Mouse (Mus musculus) erythroblast, embryonic 14.5 days (primary cell): Measurements from ENCODE around the gene Ttyh2.

Experiments used
- GATA1 ChIP-seq: IDR thresholded peaks from 2 replicates; pipeline ENCODE4 v1.6.1; 2012; ENCODE audit warnings: low read length, inconsistent platforms, mixed read lengths
- TAL1 ChIP-seq: IDR thresholded peaks from 3 replicates; pipeline ENCODE4 v1.6.1; 2012; ENCODE audit warnings: low read length, inconsistent platforms, mixed read lengths

DNA sequence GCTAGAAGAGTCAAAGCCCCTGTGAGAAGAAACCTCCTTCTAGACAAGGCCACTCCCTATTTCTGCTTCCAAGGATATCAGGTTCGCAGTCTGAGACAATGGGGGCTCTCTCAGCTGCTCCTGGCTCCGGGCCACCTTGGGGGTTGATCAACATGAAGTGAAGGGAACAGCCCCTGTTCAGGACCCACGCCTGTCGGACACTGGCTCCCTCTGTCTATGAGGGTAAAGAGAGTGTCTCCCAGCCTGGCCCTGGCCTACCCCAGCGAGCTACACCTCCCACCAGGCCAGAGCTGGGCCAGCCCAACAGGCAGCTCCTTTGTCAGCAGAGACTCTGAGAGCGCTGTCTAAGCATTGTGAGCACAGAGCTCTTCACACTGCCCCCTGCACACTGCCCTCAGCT, 94.7 kb downstream of the Ttyh2 start:
- TF ChIP-seq GATA1: no peak
- no peak for TF ChIP-seq TAL1
